Mouse (Mus musculus) megakaryocyte, embryonic 14.5 days (primary cell): Measurements from ENCODE around the gene Kremen2. TPM values are rescaled to one million over a fixed set of nuclear protein-coding genes. Genes with fewer than 3 reads are reported as not detected.

ENCODE experiments used
- H3K27me3 ChIP-seq: replicated peaks from 2 replicates; pipeline ENCODE3; 2012; ENCODE audit warnings: inconsistent platforms
- H3K36me3 ChIP-seq: replicated peaks from 2 replicates; pipeline ENCODE3; 2012; ENCODE audit warnings: low read length, inconsistent platforms, mixed read lengths
- H3K4me1 ChIP-seq: 2 replicates; pipeline ENCODE4 v1.6.1; 2012; ENCODE audit warnings: inconsistent platforms
- H3K4me3 ChIP-seq: replicated peaks from 2 replicates; pipeline ENCODE3; 2012; ENCODE audit warnings: moderate library complexity, mild to moderate bottlenecking, inconsistent platforms
- H3K9me3 ChIP-seq: 2 replicates; pipeline ENCODE4 v1.6.1; 2012; ENCODE audit warnings: inconsistent platforms
- FLI1 ChIP-seq: IDR thresholded peaks from 2 replicates; pipeline ENCODE4 v1.6.1; 2012; ENCODE audit warnings: low read length, inconsistent platforms, mixed read lengths
- GATA1 ChIP-seq: IDR thresholded peaks from 3 replicates; pipeline ENCODE4 v1.6.1; 2012; ENCODE audit warnings: mixed read lengths, low read length, inconsistent platforms, borderline replicate concordance
- polyA plus RNA-seq: library from polyadenylated mRNA; stranded (reverse); fragments of >175 nt; gene quantifications from 2 replicates; pipeline ENCODE4 v1.2.3, GENCODE M21; 2012; ENCODE audit warnings: low replicate concordance; ENCODE audit not compliant: insufficient read depth

Kremen2 gene
- polyA plus RNA-seq, 1 experiment = not detected

GRCm38 (mm10) chr17:23719455-23719854, 26.2 kb downstream of the Kremen2 start:
- Histone ChIP-seq H3K36me3 (no peaks in the 10 kb centered on the region), H3K27me3 (peaks cover 58% of the 10 kb centered on the region), H3K4me3 (no peak overlapping the region), H3K4me1 (peaks cover 6% of the 10 kb centered on the region; the same call in 1 of the 2 replicates), H3K9me3 (no peaks in the 10 kb centered on the region)
- TF ChIP-seq GATA1 (no peak), FLI1 (no peak)

- Histone ChIP-seq H3K27me3 (peaks cover 73% of the 10 kb centered on the region), H3K36me3 (no peaks in the 10 kb centered on the region), H3K9me3 (no peaks in the 10 kb centered on the region), H3K4me3 (no peak overlapping the region), H3K4me1 (peaks cover 6% of the 10 kb centered on the region; the same call in 1 of the 2 replicates)
- TF ChIP-seq GATA1 (no peak), FLI1 (no peak)
Measured at GRCm38 (mm10) chr17:23717003-23717402, 28.6 kb downstream of the Kremen2 start.

GRCm38 (mm10) chr17:23706212-23706611, 39.4 kb downstream of the Kremen2 start:
- H3K27me3 ChIP-seq = peaks cover 65% of the 10 kb centered on the region
- H3K4me1 ChIP-seq = no peaks in the 10 kb centered on the region
- H3K4me3 ChIP-seq = no peak overlapping the region

GRCm38 (mm10) chr17:23705525-23706104, 40.0 kb downstream of the Kremen2 start:
- H3K4me1 ChIP-seq = no peaks in the 10 kb centered on the region; the same call in 1 of the 2 replicates
- TF ChIP-seq GATA1 (no peak), FLI1 (no peak)
- H3K27me3 ChIP-seq = peaks cover 65% of the 10 kb centered on the region
- no peaks in the 10 kb centered on the region for H3K36me3 ChIP-seq
- no peak overlapping the region for H3K4me3 ChIP-seq
- no peaks in the 10 kb centered on the region for H3K9me3 ChIP-seq

More at GRCm38 (mm10) chr17:23706212-23706611, 39.4 kb downstream of the Kremen2 start:
- Histone ChIP-seq H3K9me3 (no peaks in the 10 kb centered on the region), H3K36me3 (no peaks in the 10 kb centered on the region)
- no peak for TF ChIP-seq GATA1
- no peak for TF ChIP-seq FLI1

- Histone ChIP-seq H3K4me3 (no peak overlapping the region), H3K27me3 (peaks cover 64% of the 10 kb centered on the region), H3K36me3 (no peaks in the 10 kb centered on the region), H3K9me3 (no peaks in the 10 kb centered on the region), H3K4me1 (peaks cover 8% of the 10 kb centered on the region)
- TF ChIP-seq GATA1 (no peak), FLI1 (no peak)
Measured at GRCm38 (mm10) chr17:23704741-23705140, 40.9 kb downstream of the Kremen2 start.

- TF ChIP-seq GATA1 (no peak), FLI1 (no peak)
- Histone ChIP-seq H3K36me3 (no peaks in the 10 kb centered on the region), H3K4me3 (no peak overlapping the region), H3K4me1 (peaks cover 15% of the 10 kb centered on the region), H3K9me3 (no peaks in the 10 kb centered on the region), H3K27me3 (peaks cover 69% of the 10 kb centered on the region)
Measured at GRCm38 (mm10) chr17:23703301-23703700, 42.3 kb downstream of the Kremen2 start.

- H3K4me1 ChIP-seq = peaks cover 17% of the 10 kb centered on the region
Measured at GRCm38 (mm10) chr17:23700079-23700478, 45.6 kb downstream of the Kremen2 start.

GRCm38 (mm10) chr17:23699131-23700077, 46.2 kb downstream of the Kremen2 start:
- Histone ChIP-seq H3K4me1 (peaks cover 23% of the 10 kb centered on the region), H3K36me3 (no peaks in the 10 kb centered on the region), H3K9me3 (no peaks in the 10 kb centered on the region), H3K4me3 (peak overlapping the region; percentile 93), H3K27me3 (peaks cover 67% of the 10 kb centered on the region)
- TF ChIP-seq GATA1 = no peak
- TF ChIP-seq FLI1 = no peak

More at GRCm38 (mm10) chr17:23700079-23700478, 45.6 kb downstream of the Kremen2 start:
- H3K9me3 ChIP-seq = no peaks in the 10 kb centered on the region
- peaks cover 66% of the 10 kb centered on the region for H3K27me3 ChIP-seq
- no peak for TF ChIP-seq GATA1
- TF ChIP-seq FLI1 = no peak
- H3K4me3 ChIP-seq = peak overlapping the region; percentile 93
- H3K36me3 ChIP-seq = no peaks in the 10 kb centered on the region

GRCm38 (mm10) chr17:23695801-23696200, 49.8 kb downstream of the Kremen2 start:
- Histone ChIP-seq H3K27me3 (peaks cover 54% of the 10 kb centered on the region), H3K36me3 (no peaks in the 10 kb centered on the region)
- TF ChIP-seq GATA1 (no peak), FLI1 (no peak)

GRCm38 (mm10) chr17:23694491-23694890, 51.1 kb downstream of the Kremen2 start:
- Histone ChIP-seq H3K4me3 (no peak overlapping the region), H3K36me3 (no peaks in the 10 kb centered on the region), H3K4me1 (peaks cover 19% of the 10 kb centered on the region), H3K9me3 (no peaks in the 10 kb centered on the region), H3K27me3 (peaks cover 42% of the 10 kb centered on the region)
- TF ChIP-seq GATA1 (no peak), FLI1 (no peak)

More at GRCm38 (mm10) chr17:23695801-23696200, 49.8 kb downstream of the Kremen2 start:
- Histone ChIP-seq H3K9me3 (no peaks in the 10 kb centered on the region), H3K4me1 (peaks cover 28% of the 10 kb centered on the region), H3K4me3 (no peak overlapping the region)

Other genes with a start within 250 kb of the Kremen2 start
- gene Zfp213, start 181.6 kb downstream of the Kremen2 start, polyA plus RNA-seq = 4.9 and 8.0 TPM in 2 replicates
- 0.96 TPM in 1 of 2 replicates, not detected in the other for gene Zfp13, start 146.3 kb downstream of the Kremen2 start, polyA plus RNA-seq
- not detected in 2 replicates for gene Zscan10, start 145.0 kb downstream of the Kremen2 start, polyA plus RNA-seq
- not detected in 2 replicates for gene Mmp25, start 100.6 kb downstream of the Kremen2 start, polyA plus RNA-seq
- not detected in 2 replicates for gene Bicdl2, start 85.3 kb downstream of the Kremen2 start, polyA plus RNA-seq
- gene Hcfc1r1, start 72.2 kb downstream of the Kremen2 start, polyA plus RNA-seq = 263 and 516 TPM in 2 replicates
- gene Thoc6, start 72.0 kb downstream of the Kremen2 start, polyA plus RNA-seq = 67.3 and 89.9 TPM in 2 replicates
- gene Tnfrsf12a, start 68.4 kb downstream of the Kremen2 start, polyA plus RNA-seq = 3.1 TPM in 1 of 2 replicates, not detected in the other
- gene Cldn6, start 66.6 kb downstream of the Kremen2 start, polyA plus RNA-seq = 0.48 TPM in 1 of 2 replicates, not detected in the other
- gene Cldn9, start 61.8 kb downstream of the Kremen2 start, polyA plus RNA-seq = not detected in 2 replicates
- gene 1520401A03Rik, start 23.1 kb downstream of the Kremen2 start, polyA plus RNA-seq = 0.22 TPM in 1 of 2 replicates, not detected in the other
- gene Pkmyt1, start 19.5 kb downstream of the Kremen2 start, polyA plus RNA-seq = 43.9 and 71.2 TPM in 2 replicates
- 1.7 TPM in 1 of 2 replicates, not detected in the other for gene Paqr4, start 5.0 kb downstream of the Kremen2 start, polyA plus RNA-seq
- gene Flywch1, start 25.8 kb upstream of the Kremen2 start, polyA plus RNA-seq = 6.0 and 53.7 TPM in 2 replicates
- gene Flywch2, start 40.2 kb upstream of the Kremen2 start, polyA plus RNA-seq = 17.2 and 29.2 TPM in 2 replicates
- 117 and 357 TPM in 2 replicates for gene Srrm2, start 44.7 kb upstream of the Kremen2 start, polyA plus RNA-seq
- 484 and 719 TPM in 2 replicates for gene Elob, start 83.3 kb upstream of the Kremen2 start, polyA plus RNA-seq
- not detected in 2 replicates for gene Prss33, start 90.2 kb upstream of the Kremen2 start, polyA plus RNA-seq
- gene Prss32, start 98.0 kb upstream of the Kremen2 start, polyA plus RNA-seq = not detected in 2 replicates
- 0.28 TPM in 1 of 2 replicates, not detected in the other for gene Prss41, start 98.3 kb upstream of the Kremen2 start, polyA plus RNA-seq
- gene Prss21, start 122.2 kb upstream of the Kremen2 start, polyA plus RNA-seq = not detected in 2 replicates
- not detected in 2 replicates for gene Dcpp1, start 135.0 kb upstream of the Kremen2 start, polyA plus RNA-seq
- gene Dcpp2, start 135.0 kb upstream of the Kremen2 start, polyA plus RNA-seq = not detected in 2 replicates
- not detected in 2 replicates for gene Dcpp3, start 171.6 kb upstream of the Kremen2 start, polyA plus RNA-seq
- not detected in 2 replicates for gene Sbp, start 195.8 kb upstream of the Kremen2 start, polyA plus RNA-seq
- not detected in 2 replicates for gene Sbpl, start 209.4 kb upstream of the Kremen2 start, polyA plus RNA-seq
- gene Prss30, start 234.7 kb upstream of the Kremen2 start, polyA plus RNA-seq = 0.09 TPM in 1 of 2 replicates, not detected in the other